Mouse (Mus musculus) cerebellum, adult 2 months (tissue): Measurements from ENCODE around the gene Abca8a. TPM values are rescaled to one million over a fixed set of nuclear protein-coding genes. Genes with fewer than 3 reads are reported as not detected.

Experiments used
- DNase-seq, 2 experiments: peaks; one replicate each; pipeline ENCODE4 v3.0.0; 2021
- H3K27ac ChIP-seq: fragments of 200-500 bp; 2 replicates; pipeline ENCODE4 v1.5.1; 2012; ENCODE audit warnings: low read length, control low read depth, inconsistent platforms; ENCODE audit not compliant: insufficient read depth
- H3K27me3 ChIP-seq: fragments of 200-500 bp; 2 replicates; pipeline ENCODE4 v1.6.1; 2012; ENCODE audit warnings: inconsistent platforms, mild to moderate bottlenecking, low read length, moderate library complexity; ENCODE audit not compliant: control insufficient read depth, insufficient read depth
- H3K4me1 ChIP-seq: fragments of 200-500 bp; 2 replicates; pipeline ENCODE4 v1.6.1; 2011; ENCODE audit warnings: low read length; ENCODE audit not compliant: control insufficient read depth, insufficient read depth
- H3K4me3 ChIP-seq: fragments of 200-500 bp; replicated peaks from 2 replicates; pipeline ENCODE3; 2011; ENCODE audit warnings: mild to moderate bottlenecking, low read depth, low read length, control low read depth; ENCODE audit not compliant: insufficient read depth
- CTCF ChIP-seq: fragments of 200-500 bp; IDR thresholded peaks from 2 replicates; pipeline ENCODE4 v1.5.1; 2011; ENCODE audit warnings: low read depth, mild to moderate bottlenecking, control low read depth, low read length, moderate library complexity, borderline replicate concordance; ENCODE audit not compliant: insufficient read depth
- POLR2A ChIP-seq: fragments of 200-500 bp; IDR thresholded peaks from 2 replicates; pipeline ENCODE4 v1.6.1; 2011; ENCODE audit warnings: low read length, control low read depth, borderline replicate concordance; ENCODE audit not compliant: insufficient read depth
- WGBS: fragments of 180-500 bp; shearing (Covaris S2); methylation state at CpG from one replicate; pipeline ENCODE4 v1.1.7; 2018; 5-methylcytosine and 5-hydroxymethylcytosine counted together
- polyA plus RNA-seq: library from polyadenylated mRNA; depleted of rRNA; stranded (reverse); fragments of >200 nt; gene quantifications from 2 replicates; pipeline ENCODE4 v1.2.3, GENCODE M21; 2012

Gene Abca8a
- polyA plus RNA-seq, 1 experiment, result 6.0 TPM

DNA sequence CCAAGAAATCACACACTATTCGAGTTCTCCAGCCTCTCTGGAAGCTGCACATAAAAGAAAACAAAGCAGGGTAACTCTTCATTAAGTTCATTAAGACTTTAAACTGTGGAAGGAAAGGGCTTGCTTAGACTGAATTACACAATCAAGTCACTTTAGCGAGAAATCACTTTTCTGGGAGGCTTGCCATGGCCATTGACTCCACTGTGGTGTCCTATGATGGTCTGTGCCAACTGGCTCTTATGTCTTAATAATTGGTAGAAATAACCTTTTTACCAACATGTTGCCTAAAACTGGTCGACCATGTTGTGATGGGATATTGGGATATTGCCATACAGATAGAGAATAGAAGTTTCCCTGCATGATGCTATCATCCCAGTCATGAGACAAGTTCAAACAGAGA lies 1.5 kb downstream of the Abca8a start:
- no peak overlapping the region for H3K4me3 ChIP-seq
- H3K4me1 ChIP-seq, result no peaks in the 10 kb centered on the region; the same call in 1 of the 2 replicates
- no peak for DNase-seq
- no peak overlapping the region for H3K27ac ChIP-seq
- 17% methylated on average over 3 of the region's 3 CpGs for WGBS
- TF ChIP-seq CTCF, result no peak
- TF ChIP-seq POLR2A, result no peak
- H3K27me3 ChIP-seq, result no peaks in the 10 kb centered on the region

DNA sequence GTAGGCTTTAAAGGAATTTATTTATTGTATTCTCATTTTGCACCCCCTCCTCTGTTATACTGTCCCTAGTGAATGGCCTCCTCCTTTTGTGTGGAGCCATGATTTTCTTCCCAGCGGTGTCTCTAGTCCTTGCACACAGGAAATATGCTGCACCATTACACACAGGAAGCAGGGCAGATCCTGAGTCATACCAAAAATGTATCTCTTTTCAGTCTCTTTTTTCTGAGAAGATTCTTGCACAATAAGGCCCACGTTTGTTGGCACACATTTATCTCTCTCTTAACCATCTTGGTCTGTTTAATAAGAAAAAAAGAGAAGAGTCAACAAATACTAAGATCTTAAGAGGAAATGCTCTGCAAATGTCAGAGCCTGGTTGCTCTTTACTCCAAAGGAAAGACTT lies 4.5 kb downstream of the Abca8a start:
- H3K4me1 ChIP-seq, result no peaks in the 10 kb centered on the region; the same call in 1 of the 2 replicates
- TF ChIP-seq CTCF (no peak), POLR2A (no peak)
- H3K27ac ChIP-seq, result no peak overlapping the region
- 86% methylated on average over 2 of the region's 2 CpGs for WGBS
- H3K27me3 ChIP-seq, result no peaks in the 10 kb centered on the region
- DNase-seq, result no peak
- no peak overlapping the region for H3K4me3 ChIP-seq

DNA sequence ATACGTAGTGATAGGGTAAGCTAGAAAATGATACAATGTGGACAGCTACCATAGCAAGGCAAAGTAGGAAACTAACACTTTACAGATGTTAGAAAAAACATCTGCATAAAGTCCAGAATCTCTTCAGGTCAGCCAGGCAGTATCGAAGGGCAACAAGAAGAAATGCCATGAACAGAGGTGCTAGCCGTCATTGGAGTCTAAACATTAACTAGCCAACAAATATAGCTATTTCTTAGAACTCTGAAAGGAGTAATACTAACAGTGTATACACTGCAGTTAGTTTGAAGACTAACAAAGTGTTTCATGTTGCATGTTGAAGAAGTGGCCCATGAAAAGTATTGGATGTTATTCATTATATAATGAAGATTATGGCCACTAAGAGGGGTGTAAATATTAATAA lies 23.6 kb downstream of the Abca8a start:
- 90% methylated on average over 3 of the region's 3 CpGs for WGBS
- TF ChIP-seq CTCF (no peak), POLR2A (no peak)
- Histone ChIP-seq H3K4me1 (no peaks in the 10 kb centered on the region), H3K27me3 (no peaks in the 10 kb centered on the region), H3K4me3 (no peak overlapping the region), H3K27ac (no peak overlapping the region)
- no peak for DNase-seq

DNA sequence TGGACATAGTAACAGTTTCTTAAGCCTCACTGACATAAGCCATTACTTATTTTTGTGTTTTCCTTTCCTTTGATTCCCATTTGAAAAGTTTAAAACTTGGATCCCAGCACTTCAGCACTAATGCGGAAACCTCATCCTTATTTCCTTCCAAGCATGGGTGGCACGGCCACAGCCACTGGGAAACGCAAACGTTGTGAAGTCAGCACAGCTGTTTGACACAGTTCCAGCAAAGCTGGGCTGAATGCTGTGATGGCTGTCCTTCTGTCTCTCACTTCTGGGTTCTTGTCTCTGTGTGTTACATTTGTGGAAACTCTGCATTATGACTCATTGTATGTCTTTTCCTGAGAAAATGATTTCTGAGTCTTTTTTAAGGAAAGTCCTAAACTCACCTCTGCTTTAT lies 34.7 kb downstream of the Abca8a start:
- no peak overlapping the region for H3K27ac ChIP-seq
- H3K27me3 ChIP-seq, result no peaks in the 10 kb centered on the region
- H3K4me1 ChIP-seq, result no peaks in the 10 kb centered on the region
- TF ChIP-seq CTCF (no peak), POLR2A (no peak)
- no peak for DNase-seq
- 56% methylated on average over 4 of the region's 4 CpGs for WGBS
- H3K4me3 ChIP-seq, result no peak overlapping the region

DNA sequence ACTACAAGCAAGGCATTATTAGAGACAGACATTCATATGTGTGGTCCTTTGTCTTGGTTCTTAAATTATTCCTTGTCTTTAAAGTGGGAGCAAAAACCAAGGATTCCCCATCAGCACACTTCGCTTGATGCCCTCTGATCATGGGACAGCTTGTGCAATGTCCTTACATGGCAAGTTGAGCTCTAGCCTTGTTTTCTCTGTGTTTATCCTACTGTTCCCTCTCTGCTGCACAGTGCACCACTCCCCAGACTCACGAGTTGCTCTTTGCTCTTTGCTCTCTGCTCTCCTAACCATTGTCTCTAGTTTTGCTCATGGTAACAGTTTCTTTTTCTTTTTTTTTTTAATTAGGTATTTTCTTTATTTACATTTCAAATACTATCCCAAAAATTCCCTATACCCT lies 35.7 kb downstream of the Abca8a start:
- Histone ChIP-seq H3K27me3 (no peaks in the 10 kb centered on the region), H3K4me3 (no peak overlapping the region), H3K27ac (no peak overlapping the region), H3K4me1 (no peaks in the 10 kb centered on the region)
- WGBS, result 66% methylated on average over 2 of the region's 2 CpGs
- no peak for DNase-seq
- TF ChIP-seq POLR2A (no peak), CTCF (no peak)

DNA sequence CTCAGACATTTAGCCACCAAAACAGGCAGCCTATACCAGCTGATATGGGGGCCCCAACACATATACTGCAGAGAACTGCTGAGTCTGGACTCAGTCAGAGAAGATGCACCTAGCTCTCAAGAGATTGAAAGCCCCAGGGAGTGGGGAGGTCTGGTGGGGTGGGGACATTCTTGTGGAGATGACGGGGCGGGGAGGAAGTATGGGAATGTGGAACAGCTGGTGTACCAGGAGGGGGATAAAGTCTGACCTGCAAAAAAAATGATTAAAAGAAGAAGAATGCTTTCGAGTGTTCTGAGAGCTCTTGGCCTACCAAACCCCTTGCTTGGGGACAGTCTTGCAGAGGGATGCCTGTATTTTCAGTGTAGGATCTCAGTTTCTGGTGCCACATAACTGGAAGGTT lies 42.1 kb downstream of the Abca8a start:
- no peak overlapping the region for H3K4me3 ChIP-seq
- no peaks in the 10 kb centered on the region for H3K27me3 ChIP-seq
- no peaks in the 10 kb centered on the region for H3K4me1 ChIP-seq
- WGBS, result 68% methylated on average over 3 of the region's 3 CpGs
- no peak overlapping the region for H3K27ac ChIP-seq
- DNase-seq, result no peak
- TF ChIP-seq POLR2A (no peak), CTCF (no peak)

DNA sequence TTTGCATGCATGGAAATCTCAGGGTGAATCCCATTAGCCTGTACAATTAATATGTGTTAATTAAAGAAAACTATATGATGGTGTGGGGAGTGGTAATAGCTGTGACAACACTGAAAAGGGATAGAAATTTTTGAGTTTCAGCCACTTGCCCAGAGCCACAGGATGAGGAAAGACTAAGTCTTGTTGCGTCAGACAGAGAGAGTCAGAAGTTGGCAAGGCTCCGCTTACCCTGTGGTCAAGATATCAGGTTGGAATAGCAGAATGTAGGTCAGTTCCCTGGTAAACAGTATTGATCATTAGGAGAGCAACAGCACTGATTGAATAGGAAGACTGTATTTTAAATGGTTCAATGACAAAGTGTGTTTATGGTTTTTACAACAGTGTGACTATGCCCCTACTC lies 58.0 kb downstream of the Abca8a start:
- 82% methylated on average over 2 of the region's 2 CpGs for WGBS
- TF ChIP-seq CTCF (no peak), POLR2A (no peak)
- Histone ChIP-seq H3K27me3 (no peaks in the 10 kb centered on the region), H3K4me1 (no peaks in the 10 kb centered on the region), H3K4me3 (no peak overlapping the region), H3K27ac (no peak overlapping the region)
- no peak for DNase-seq

DNA sequence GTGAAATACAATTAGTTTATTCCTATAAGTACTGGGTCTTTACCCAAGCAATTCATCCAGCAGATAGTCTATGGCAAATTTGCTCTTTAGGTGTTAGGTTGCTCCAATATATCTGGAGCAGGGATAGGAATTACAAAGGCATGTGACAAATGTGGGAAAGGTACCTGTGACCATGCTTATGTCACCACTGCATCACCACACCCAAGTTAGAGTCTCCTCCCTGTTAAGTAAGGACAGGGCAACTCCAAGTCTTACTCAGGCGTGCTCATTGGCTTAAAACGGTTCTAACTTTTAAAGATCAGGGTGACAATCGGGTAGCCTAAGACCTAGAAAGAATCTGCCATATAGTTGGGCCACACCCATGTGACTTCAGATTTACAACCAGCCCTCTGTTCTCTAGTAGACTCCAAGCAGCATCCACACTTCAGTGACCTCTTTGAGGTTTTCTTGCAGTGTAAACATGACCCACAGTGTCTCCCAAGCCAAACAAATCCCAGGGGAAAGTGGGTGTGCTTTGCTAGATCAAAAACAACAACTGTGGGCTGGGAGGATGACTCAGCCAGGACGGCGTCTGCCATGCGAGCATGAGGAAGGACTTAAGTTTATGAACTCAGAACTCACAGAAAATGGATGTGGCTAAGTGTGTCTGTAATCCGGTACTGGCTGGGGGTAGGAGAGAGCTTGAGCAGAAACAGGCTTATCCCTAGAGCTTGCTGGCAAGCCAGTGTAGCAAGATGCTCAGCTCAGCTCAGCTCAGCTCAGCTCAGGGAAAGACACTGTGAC lies 66.7 kb downstream of the Abca8a start:
- Histone ChIP-seq H3K4me3 (no peak overlapping the region), H3K27me3 (no peaks in the 10 kb centered on the region), H3K4me1 (no peaks in the 10 kb centered on the region), H3K27ac (no peak overlapping the region)
- WGBS, result 74% methylated on average over 7 of the region's 7 CpGs
- DNase-seq, result no peak
- no peak for TF ChIP-seq CTCF
- no peak for TF ChIP-seq POLR2A

DNA sequence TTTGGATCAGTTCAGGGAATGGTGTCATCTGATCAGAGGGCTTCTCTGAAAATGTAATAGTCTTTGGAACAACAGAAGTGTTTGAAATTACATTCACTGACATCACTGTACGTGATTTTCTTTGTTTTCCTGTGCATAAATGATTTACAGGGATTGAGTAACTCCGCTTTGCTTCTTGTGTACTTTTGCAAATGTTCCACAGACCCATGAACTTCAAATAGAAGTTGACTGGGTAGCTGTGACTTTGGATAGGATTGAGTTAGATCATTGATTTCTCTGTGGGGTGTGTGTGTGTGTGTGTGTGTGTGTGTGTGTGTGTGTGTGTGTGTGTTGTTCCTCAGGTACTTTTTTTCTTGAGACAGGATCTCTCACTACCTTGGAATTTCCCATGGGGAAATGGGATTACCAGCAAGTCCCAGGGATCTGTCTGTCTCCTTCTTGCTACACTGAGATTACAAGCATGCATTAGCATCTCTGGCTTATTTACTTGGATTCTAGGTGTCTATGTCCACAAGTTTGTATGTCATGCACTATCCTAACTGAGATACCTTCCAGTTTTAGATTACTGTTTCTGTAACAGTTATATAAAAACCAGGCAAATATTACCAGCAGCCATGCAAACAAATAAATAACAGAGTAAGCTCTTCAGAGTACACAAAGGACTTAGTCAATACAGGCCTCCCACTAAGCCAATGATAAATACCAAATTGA lies 84.8 kb downstream of the Abca8a start:
- Histone ChIP-seq H3K4me3 (no peak overlapping the region), H3K27ac (no peak overlapping the region), H3K27me3 (no peaks in the 10 kb centered on the region), H3K4me1 (no peaks in the 10 kb centered on the region)
- TF ChIP-seq POLR2A (no peak), CTCF (no peak)
- no peak for DNase-seq
- WGBS, result 79% methylated on average over 2 of the region's 2 CpGs
